Mouse (Mus musculus) kidney, adult 2 months (tissue): ENCODE results near the gene Asxl1.

Source experiments
- CTCF ChIP-seq: fragments of 200-500 bp; conservative IDR thresholded peaks from 2 replicates; pipeline ENCODE4 v1.5.1; 2011; ENCODE audit warnings: low read depth, mild to moderate bottlenecking, control low read depth, low read length, moderate library complexity, mixed read lengths; ENCODE audit not compliant: insufficient read depth, insufficient read length
- POLR2A ChIP-seq: fragments of 200-500 bp; IDR thresholded peaks from one replicate; pipeline ENCODE4 v1.6.1; 2011; ENCODE audit warnings: low read depth, low read length, control low read depth

GRCm38 (mm10) chr2:153354648-153355047 lies 9.0 kb downstream of the Asxl1 start:
- no peak for TF ChIP-seq CTCF
- TF ChIP-seq POLR2A, result no peak
